Mouse (Mus musculus) stomach, embryonic 14.5 days (tissue): ENCODE data around the gene Spink2. TPM values are rescaled to one million over a fixed set of nuclear protein-coding genes. Genes with fewer than 3 reads are reported as not detected.

ENCODE experiments used
- ATAC-seq: fragments of 200-750 bp; cut with Nextera tagmentation; 2 replicates; pipeline ENCODE4 v1.8.0; 2017; ENCODE audit warnings: low read depth, moderate TSS enrichment; ENCODE audit not compliant: insufficient number of reproducible peaks, insufficient read depth, low FRiP score
- H3K27ac ChIP-seq: fragments of 300-500 bp; sonication (generic); 2 replicates; pipeline ENCODE4 v1.5.1; 2014; ENCODE audit warnings: mild to moderate bottlenecking, low read length, moderate library complexity, mixed read lengths
- H3K27me3 ChIP-seq: fragments of 300-500 bp; sonication (generic); 2 replicates; pipeline ENCODE4 v1.6.1; 2014; ENCODE audit warnings: low read length, control low read depth, mixed read lengths; ENCODE audit not compliant: control insufficient read depth, insufficient read depth
- H3K36me3 ChIP-seq: fragments of 300-500 bp; sonication (generic); 2 replicates; pipeline ENCODE4 v1.6.1; 2014; ENCODE audit warnings: mild to moderate bottlenecking, control low read depth, low read length, moderate library complexity, mixed read lengths; ENCODE audit not compliant: control insufficient read depth, insufficient read depth
- H3K4me1 ChIP-seq: fragments of 300-500 bp; sonication (generic); 2 replicates; pipeline ENCODE4 v1.6.1; 2014; ENCODE audit warnings: low read length, control low read depth, mixed read lengths; ENCODE audit not compliant: control insufficient read depth, insufficient read depth
- H3K4me2 ChIP-seq: fragments of 300-500 bp; sonication (generic); replicated peaks from 2 replicates; pipeline ENCODE4 v1.6.1; 2014; ENCODE audit warnings: low read depth, low read length, control low read depth
- H3K4me3 ChIP-seq: fragments of 300-500 bp; sonication (generic); 2 replicates; pipeline ENCODE4 v1.5.1; 2014; ENCODE audit warnings: low read depth, low read length, control low read depth
- H3K9ac ChIP-seq: fragments of 300-500 bp; sonication (generic); replicated peaks from 2 replicates; pipeline ENCODE4 v1.6.1; 2014; ENCODE audit warnings: low read depth, mild to moderate bottlenecking, control low read depth, low read length, moderate library complexity, mixed read lengths
- H3K9me3 ChIP-seq: fragments of 300-500 bp; sonication (generic); 2 replicates; pipeline ENCODE4 v1.6.1; 2016; ENCODE audit warnings: low read depth, low read length, control low read depth; ENCODE audit not compliant: control insufficient read depth
- whole genome bisulfite sequencing: fragments of 180-500 bp; shearing (Covaris S2); extraction: QIAGEN DNeasy Blood & Tissue Kit; methylation state at CpG from one replicate; pipeline ENCODE4 v1.1.7; 2014; 5-methylcytosine and 5-hydroxymethylcytosine counted together
- polyA plus RNA-seq: library from polyadenylated mRNA; unstranded; fragments of >200 nt; fragmentation: Nextera tagmentation; extraction: Ambion mirVana; gene quantifications from 2 replicates; pipeline ENCODE4 v1.2.1, GENCODE M21; 2014

The Spink2 gene
- polyA plus RNA-seq, 1 experiment from 2014 or later = 0.43 TPM

DNA sequence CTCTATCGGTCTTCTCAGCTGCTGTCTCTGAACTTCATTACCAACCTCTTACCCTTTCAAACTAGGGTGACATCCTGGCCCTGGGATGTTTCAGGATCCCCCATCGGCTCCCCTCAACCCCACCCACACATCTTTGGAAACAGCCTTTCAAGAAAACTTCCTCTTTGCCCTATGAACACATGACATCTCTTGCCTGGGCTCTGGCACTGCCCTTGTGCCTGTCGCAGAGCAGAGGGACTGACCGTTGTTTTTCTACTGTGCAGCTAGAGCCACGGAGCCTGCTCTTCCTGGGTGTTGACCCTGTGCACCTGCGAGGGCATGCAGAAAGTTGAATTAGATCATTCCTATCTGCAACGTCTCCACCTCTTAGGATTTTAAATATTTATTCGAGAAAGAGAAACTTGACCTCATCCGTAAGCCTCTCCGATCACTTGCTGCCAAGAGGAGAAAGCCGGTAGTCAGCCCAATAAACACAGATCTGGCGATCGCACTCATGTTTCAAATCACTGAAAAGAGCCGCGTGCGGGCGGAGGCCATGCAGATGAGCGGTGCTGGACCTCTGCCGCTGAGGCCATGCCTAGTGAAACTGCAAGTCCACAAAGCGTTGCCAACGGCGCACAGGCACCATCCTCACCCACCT lies 43.8 kb downstream of the Spink2 start:
- Histone ChIP-seq H3K9me3 (no peaks in the 10 kb centered on the region), H3K36me3 (no peaks in the 10 kb centered on the region), H3K27ac (no peak overlapping the region), H3K4me3 (no peak overlapping the region), H3K27me3 (no peaks in the 10 kb centered on the region), H3K4me2 (0 out of 2 replicates have a peak overlapping the region, but pooled peaks have one; percentile 20), H3K9ac (no peak overlapping the region), H3K4me1 (peaks cover 8% of the 10 kb centered on the region; the same call in 1 of the 2 replicates)
- ATAC-seq = no peak
- 47% methylated on average over 22 of the region's 22 CpGs for WGBS

DNA sequence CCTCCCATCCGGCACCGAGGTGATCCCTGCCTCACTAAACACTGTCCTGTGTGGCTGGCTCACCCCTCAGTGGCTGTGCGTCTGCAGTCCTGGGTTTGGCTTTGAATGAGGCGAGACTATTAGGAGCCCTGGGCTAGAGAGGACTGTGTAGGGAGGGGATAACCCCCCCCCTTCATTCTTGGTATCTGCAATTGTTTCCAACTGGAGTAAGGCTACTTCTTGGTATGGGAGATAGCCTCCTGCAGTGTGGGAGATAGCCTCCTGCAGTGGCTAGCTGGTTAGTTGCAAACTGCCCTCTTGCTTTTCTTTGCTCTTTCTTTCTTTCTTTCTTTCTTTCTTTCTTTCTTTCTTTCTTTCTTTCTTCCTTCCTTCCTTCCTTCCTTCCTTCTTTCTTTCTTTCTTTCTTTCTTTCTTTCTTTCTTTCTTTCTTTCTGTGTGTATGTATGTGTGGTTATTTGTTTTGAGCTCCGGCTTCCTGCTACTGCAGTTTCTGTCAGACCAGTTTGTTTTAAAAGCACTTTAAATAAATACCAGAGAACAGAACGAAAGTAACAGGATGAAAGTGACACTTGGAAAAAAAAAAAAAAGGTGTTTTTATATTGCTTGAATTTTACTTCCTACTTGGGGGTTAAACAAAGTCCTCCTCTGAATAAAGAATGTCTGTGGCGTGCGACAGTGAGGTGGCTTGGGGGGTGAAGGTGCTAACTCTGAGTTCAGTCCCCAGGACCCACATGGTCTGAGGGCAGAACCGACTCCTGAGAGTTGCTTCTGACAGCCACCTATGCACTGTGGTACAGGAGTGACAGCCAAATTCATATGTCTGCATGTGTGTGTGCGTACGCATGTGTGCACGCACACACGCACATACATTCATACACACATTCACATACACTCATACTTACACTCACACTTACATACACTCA lies 45.3 kb downstream of the Spink2 start:
- WGBS = 61% methylated on average over 13 of the region's 13 CpGs
- Histone ChIP-seq H3K9ac (no peak overlapping the region), H3K27me3 (no peaks in the 10 kb centered on the region), H3K9me3 (no peaks in the 10 kb centered on the region), H3K4me2 (no peak overlapping the region), H3K36me3 (no peaks in the 10 kb centered on the region), H3K27ac (no peak overlapping the region), H3K4me3 (no peak overlapping the region), H3K4me1 (peaks cover 8% of the 10 kb centered on the region; the same call in 1 of the 2 replicates)
- ATAC-seq = 0 out of 2 replicates have a peak, but pooled peaks have one; percentile 29

DNA sequence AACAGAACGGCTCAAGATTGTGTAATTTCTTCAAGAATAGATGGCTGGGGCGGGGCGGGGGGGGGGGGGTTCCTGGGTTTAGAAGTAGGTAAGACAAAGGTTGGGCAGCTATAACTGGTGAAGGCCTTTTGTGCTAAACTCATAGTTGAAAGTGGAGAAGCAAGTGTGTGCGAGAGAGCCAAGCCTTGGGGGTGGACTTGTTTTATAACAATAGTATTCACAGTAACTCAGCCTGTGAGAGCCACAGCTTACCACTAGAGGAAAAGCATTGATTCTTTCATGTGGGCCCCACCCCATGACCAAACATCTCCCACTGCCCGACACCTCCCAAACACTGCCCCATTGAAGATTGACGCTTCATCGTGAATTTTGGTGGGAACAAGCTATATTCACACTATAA lies 47.7 kb downstream of the Spink2 start:
- H3K27me3 ChIP-seq = no peaks in the 10 kb centered on the region
- H3K9ac ChIP-seq = no peak overlapping the region
- 68% methylated on average over 7 of the region's 7 CpGs for WGBS
- H3K36me3 ChIP-seq = no peaks in the 10 kb centered on the region
- ATAC-seq = no peak
- H3K9me3 ChIP-seq = no peaks in the 10 kb centered on the region
- peaks cover 8% of the 10 kb centered on the region; the same call in 1 of the 2 replicates for H3K4me1 ChIP-seq
- H3K4me2 ChIP-seq = no peak overlapping the region
- H3K4me3 ChIP-seq = no peak overlapping the region
- H3K27ac ChIP-seq = no peak overlapping the region

DNA sequence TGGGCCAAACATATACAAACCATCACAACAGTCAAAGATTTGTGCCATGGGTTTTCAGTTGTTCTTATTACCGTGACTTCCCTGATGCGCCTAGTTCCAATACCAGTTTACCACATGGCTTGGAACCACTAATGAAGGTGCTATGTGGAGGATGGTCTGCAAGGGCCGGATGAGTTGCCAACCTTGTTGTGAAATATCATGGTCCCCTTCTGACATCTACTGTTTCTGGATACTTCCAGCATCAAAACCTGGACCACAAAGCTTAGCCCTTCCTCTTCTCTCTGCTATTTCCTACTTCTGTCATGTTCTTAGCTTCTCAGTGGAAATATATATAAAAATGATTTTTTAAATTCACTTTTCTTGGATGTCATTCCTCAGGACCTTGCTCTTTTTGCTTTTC lies 48.7 kb downstream of the Spink2 start:
- Histone ChIP-seq H3K9me3 (no peaks in the 10 kb centered on the region), H3K4me1 (peaks cover 8% of the 10 kb centered on the region; the same call in 1 of the 2 replicates), H3K4me2 (no peak overlapping the region), H3K4me3 (no peak overlapping the region), H3K27ac (no peak overlapping the region), H3K27me3 (no peaks in the 10 kb centered on the region), H3K9ac (no peak overlapping the region), H3K36me3 (no peaks in the 10 kb centered on the region)
- no peak for ATAC-seq
- 93% methylated on average over 3 of the region's 3 CpGs for WGBS

DNA sequence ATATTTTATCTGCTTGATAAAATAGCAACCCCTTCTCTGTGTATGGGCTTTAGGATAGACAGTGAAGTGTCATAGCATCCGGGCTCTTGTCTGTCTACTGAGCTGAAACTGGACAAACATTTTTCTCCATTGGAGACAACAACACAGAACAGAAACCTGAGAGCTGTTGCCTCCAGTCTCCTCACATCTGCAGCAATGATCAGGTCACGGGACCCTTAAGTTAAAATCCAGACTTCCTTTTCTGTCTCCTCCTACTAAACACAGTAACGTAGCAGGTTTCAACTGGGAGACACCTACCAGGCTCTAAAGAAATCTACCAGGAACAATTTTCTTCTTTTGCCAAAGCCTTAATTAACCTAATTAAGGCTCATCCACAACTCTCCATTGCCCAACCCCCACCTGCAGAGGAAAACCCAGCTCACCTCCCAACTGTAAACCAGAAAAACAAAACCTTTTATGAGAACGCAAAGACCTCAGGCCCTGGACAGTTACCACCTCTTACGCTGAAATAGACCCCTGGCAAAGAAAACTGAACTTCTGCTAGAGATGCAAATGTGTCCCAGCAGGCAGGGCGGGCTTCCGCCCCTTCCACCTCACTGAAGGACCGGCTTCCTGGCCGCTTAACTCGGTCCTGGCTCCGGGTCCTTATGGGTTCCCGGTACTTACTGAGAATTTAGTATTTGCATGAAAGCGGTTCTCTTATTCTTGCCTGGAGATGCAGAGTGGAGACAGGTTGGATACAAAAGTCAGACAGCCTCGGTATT lies 53.3 kb downstream of the Spink2 start:
- H3K4me3 ChIP-seq = no peak overlapping the region
- 51% methylated on average over 14 of the region's 14 CpGs for WGBS
- no peak for ATAC-seq

DNA sequence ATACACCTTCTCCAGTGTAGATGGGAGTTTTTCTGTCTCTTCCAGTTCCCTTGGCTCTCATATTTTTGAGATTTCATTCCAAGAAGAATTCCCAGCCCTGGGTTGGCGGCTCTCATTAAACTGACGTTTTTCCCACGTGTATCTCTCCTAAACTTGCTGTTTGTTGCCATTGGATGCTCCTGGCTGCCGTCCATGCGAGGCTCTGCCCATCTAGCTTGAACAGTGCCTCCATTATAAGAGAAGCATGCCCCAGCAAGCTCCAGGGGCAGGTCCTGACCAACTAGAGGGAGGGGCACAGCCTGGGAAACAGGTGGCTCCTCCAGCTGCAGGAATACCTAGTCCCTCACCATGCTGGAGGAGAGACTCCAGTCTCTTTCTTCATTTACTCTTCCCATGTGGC lies 54.3 kb downstream of the Spink2 start:
- no peak for ATAC-seq
- H3K4me2 ChIP-seq = no peak overlapping the region
- H3K9me3 ChIP-seq = no peaks in the 10 kb centered on the region
- WGBS = 57% methylated on average over 5 of the region's 5 CpGs
- H3K36me3 ChIP-seq = no peaks in the 10 kb centered on the region
- no peak overlapping the region for H3K9ac ChIP-seq
- no peak overlapping the region for H3K27ac ChIP-seq
- H3K27me3 ChIP-seq = no peaks in the 10 kb centered on the region
- no peak overlapping the region for H3K4me3 ChIP-seq
- no peaks in the 10 kb centered on the region for H3K4me1 ChIP-seq

More for the DNA sequence above, 53.3 kb downstream of the Spink2 start:
- Histone ChIP-seq H3K4me2 (no peak overlapping the region), H3K36me3 (no peaks in the 10 kb centered on the region), H3K27me3 (no peaks in the 10 kb centered on the region), H3K9me3 (no peaks in the 10 kb centered on the region), H3K27ac (no peak overlapping the region), H3K9ac (no peak overlapping the region), H3K4me1 (no peaks in the 10 kb centered on the region)

DNA sequence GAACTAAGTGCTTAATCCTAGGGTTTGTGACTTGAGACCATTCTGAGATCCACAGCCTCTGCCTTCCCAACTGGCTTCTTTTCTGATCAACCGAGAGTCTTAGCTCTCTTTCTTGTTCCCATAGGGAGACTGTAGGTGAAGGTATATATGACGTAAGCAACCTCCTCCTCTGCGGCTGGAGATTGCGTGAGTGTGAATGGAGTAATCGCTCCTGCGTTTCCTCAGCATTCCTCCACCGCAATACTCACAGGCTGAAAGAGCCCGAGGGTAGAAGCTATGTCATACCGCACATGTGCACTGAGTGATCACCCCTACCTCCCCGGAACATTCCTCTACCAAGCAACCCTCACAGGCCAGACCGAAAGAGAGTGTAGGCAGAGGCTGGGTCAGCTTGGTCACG lies 55.7 kb downstream of the Spink2 start:
- H3K4me1 ChIP-seq = no peaks in the 10 kb centered on the region
- ATAC-seq = no peak
- H3K36me3 ChIP-seq = no peaks in the 10 kb centered on the region
- no peak overlapping the region for H3K27ac ChIP-seq
- no peak overlapping the region for H3K4me2 ChIP-seq
- no peaks in the 10 kb centered on the region for H3K27me3 ChIP-seq
- no peak overlapping the region for H3K4me3 ChIP-seq
- WGBS = 84% methylated on average over 12 of the region's 12 CpGs
- H3K9ac ChIP-seq = no peak overlapping the region
- no peaks in the 10 kb centered on the region for H3K9me3 ChIP-seq
